Mouse (Mus musculus) olfactory bulb, adult 2 months (tissue): Measurements from ENCODE around the gene Dusp3. TPM values are rescaled to one million over a fixed set of nuclear protein-coding genes. Genes with fewer than 3 reads are reported as not detected.

ENCODE experiments used
- H3K27ac ChIP-seq: fragments of 200-500 bp; 2 replicates; pipeline ENCODE4 v1.5.1; 2012; ENCODE audit warnings: low read depth, low read length; ENCODE audit not compliant: insufficient read depth
- H3K4me1 ChIP-seq: fragments of 200-500 bp; 2 replicates; pipeline ENCODE4 v1.6.1; 2012; ENCODE audit warnings: low read length; ENCODE audit not compliant: control insufficient read depth, insufficient read depth
- H3K4me3 ChIP-seq: fragments of 200-500 bp; 2 replicates; pipeline ENCODE4 v1.5.1; 2012; ENCODE audit warnings: mild to moderate bottlenecking, low read depth, low read length, moderate library complexity; ENCODE audit not compliant: insufficient read depth
- CTCF ChIP-seq: fragments of 200-500 bp; IDR thresholded peaks from 2 replicates; pipeline ENCODE4 v1.5.1; 2012; ENCODE audit warnings: low read depth, mild to moderate bottlenecking, low read length, moderate library complexity; ENCODE audit not compliant: insufficient read depth
- POLR2A ChIP-seq: fragments of 200-500 bp; IDR thresholded peaks from 2 replicates; pipeline ENCODE4 v1.6.1; 2012; ENCODE audit warnings: mild to moderate bottlenecking, low read depth, low read length, moderate library complexity; ENCODE audit not compliant: insufficient read depth
- WGBS: fragments of 180-500 bp; shearing (Covaris S2); methylation state at CpG from one replicate; pipeline ENCODE4 v1.1.7; 2018; 5-methylcytosine and 5-hydroxymethylcytosine counted together
- polyA plus RNA-seq: library from polyadenylated mRNA; stranded (reverse); fragments of >200 nt; gene quantifications from 2 replicates; pipeline ENCODE4 v1.2.4, GENCODE M21; 2012; ENCODE audit warnings: low replicate concordance; ENCODE audit not compliant: missing spikeins, insufficient read depth, insufficient read length

The Dusp3 gene
- polyA plus RNA-seq, 1 experiment, result not detected

DNA sequence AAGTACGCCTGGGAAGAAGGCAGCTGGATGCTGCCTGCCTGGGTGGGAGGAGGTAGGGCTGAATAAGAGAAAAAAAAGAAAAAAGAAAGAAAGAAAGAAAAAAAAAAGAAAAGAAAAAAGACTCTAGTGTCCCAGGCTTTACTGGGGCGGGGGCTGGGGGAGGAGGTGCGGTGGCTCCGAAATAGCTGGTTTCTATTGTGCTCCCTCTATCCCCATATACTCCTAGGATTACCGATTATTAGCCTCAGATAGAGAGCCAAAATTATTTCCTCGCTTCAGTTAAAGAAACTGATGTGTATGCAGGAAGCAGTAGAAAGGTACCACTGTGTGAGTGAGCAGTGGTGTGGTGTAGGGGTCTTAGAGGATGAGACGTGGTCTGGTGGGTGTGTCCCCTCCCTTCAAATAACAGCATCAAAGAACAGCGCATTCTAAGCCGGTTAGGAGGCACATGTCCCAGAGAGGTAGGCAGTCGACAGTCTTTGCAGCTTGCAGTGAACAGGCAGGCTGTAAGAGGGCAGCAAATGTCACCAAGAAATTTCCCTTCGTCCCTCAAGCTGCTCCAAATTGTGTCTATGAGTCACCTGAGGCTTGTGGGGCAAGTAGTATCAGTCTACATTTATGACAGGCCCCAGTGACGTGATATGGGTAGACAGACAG lies 40.7 kb upstream of the Dusp3 start:
- Histone ChIP-seq H3K27ac (peak overlapping the region; percentile 13), H3K4me1 (peaks cover 28% of the 10 kb centered on the region), H3K4me3 (peak overlapping the region; percentile 73)
- TF ChIP-seq POLR2A (no peak), CTCF (no peak)
- 9% methylated on average over 12 of the region's 12 CpGs for WGBS

- peak overlapping the region; percentile 42; the same call in 1 of the 2 replicates for H3K27ac ChIP-seq
- no peak for TF ChIP-seq CTCF
- TF ChIP-seq POLR2A, result peak; percentile 62; the same call in 1 of the 2 replicates
- H3K4me1 ChIP-seq, result peaks cover 28% of the 10 kb centered on the region
- H3K4me3 ChIP-seq, result peak overlapping the region; percentile 73
- 1% methylated on average over 70 of the region's 73 CpGs for WGBS
These were observed 40.0 kb upstream of the Dusp3 start for GRCm38 (mm10) chr11:102026694-102027360.

- WGBS, result 8% methylated on average over 23 of the region's 23 CpGs
- TF ChIP-seq POLR2A, result no peak
- no peak for TF ChIP-seq CTCF
- Histone ChIP-seq H3K4me3 (peak overlapping the region; percentile 73), H3K27ac (no peak overlapping the region; the same call in 1 of the 2 replicates), H3K4me1 (peaks cover 28% of the 10 kb centered on the region)
These were observed 39.3 kb upstream of the Dusp3 start for GRCm38 (mm10) chr11:102025991-102026660.

DNA sequence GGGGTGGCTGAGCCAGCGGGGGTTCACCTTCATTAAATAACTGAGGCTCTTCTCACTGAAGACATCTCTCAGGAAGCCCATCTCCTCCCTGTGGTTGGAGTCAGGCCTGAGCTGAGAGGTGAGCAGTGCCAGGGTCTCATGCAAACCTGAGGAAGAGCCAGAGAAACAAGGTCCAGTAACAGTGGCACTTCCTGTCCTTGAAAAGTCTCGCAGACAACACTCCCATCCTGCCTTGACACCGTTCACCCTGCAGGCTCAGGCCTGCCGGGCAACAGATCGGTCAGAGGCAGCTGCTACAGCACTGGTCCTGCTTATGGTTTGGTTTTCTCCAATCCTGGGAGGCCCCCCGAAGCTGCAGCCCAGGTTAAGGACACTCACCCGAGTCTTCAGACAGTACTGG lies 38.5 kb upstream of the Dusp3 start:
- 56% methylated on average over 7 of the region's 7 CpGs for WGBS

GRCm38 (mm10) chr11:102024875-102025274 lies 38.1 kb upstream of the Dusp3 start:
- 78% methylated on average over 4 of the region's 4 CpGs for WGBS
- H3K4me3 ChIP-seq, result peak overlapping the region; percentile 73

More for the DNA sequence above, 38.5 kb upstream of the Dusp3 start:
- H3K27ac ChIP-seq, result no peak overlapping the region; the same call in 1 of the 2 replicates
- peak overlapping the region; percentile 73 for H3K4me3 ChIP-seq
- H3K4me1 ChIP-seq, result peaks cover 28% of the 10 kb centered on the region
- TF ChIP-seq CTCF (no peak), POLR2A (no peak)

DNA sequence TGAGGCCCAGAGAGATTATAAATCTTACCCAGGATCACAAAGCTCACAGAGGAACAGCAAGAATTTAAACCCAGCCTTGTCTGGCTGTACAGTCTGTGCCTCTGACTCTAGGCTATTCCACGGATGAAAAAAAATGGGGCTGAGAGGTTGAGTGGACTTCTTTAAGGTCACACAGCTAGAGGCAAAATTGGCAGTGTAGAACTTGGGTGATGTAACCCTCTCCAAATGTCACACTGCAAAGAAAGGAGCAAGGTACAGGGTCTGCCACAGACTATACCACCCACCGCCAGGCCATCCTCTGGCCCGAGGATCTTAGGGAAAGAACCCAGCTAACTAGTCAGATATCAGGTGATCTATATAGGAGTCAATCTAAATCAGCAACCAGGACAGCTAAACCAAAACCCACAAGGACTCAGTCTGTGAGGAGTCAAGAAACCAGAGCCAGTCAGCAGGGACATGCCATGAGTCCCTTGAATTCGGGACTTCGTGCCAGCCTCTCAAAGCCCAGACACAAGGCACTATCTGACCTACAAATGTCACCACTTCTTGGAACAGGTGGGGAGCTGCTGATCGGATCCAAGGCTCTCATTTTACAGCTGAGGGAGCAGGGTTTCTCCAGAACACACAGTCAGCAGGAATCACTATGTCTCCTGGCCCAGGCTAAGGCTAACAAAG lies 37.4 kb upstream of the Dusp3 start:
- no peak overlapping the region for H3K4me3 ChIP-seq
- H3K27ac ChIP-seq, result peak overlapping the region; percentile 8; the same call in 1 of the 2 replicates
- peaks cover 28% of the 10 kb centered on the region for H3K4me1 ChIP-seq
- 60% methylated on average over 6 of the region's 6 CpGs for WGBS
- no peak for TF ChIP-seq POLR2A
- TF ChIP-seq CTCF, result no peak

More at GRCm38 (mm10) chr11:102024875-102025274, 38.1 kb upstream of the Dusp3 start:
- Histone ChIP-seq H3K27ac (0 out of 2 replicates have a peak overlapping the region, but pooled peaks have one; percentile 8), H3K4me1 (peaks cover 28% of the 10 kb centered on the region)
- TF ChIP-seq POLR2A, result no peak
- TF ChIP-seq CTCF, result no peak

DNA sequence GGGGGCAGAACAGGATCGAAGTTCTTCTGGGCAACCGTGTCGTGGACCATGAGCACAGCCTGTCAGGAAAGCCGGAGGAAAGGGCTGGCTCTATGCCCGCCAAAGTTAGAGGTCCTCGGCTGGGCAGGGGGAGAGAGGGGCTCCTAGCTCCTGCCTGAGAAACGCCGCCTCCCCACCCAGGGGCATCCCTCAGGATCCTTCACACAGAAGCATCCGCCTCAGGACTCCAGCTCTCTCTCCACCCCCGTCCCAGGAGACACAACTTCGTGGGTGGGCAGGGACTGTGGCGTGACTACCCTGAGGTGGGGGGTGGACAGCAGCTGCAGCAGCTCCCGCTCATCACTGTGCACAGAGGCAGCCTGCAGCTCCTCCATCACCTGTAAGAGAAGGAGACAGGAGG lies 36.6 kb upstream of the Dusp3 start:
- Histone ChIP-seq H3K4me3 (peak overlapping the region; percentile 6; the same call in 1 of the 2 replicates), H3K4me1 (peaks cover 30% of the 10 kb centered on the region), H3K27ac (peak overlapping the region; percentile 8; the same call in 1 of the 2 replicates)
- no peak for TF ChIP-seq CTCF
- TF ChIP-seq POLR2A, result no peak
- 60% methylated on average over 13 of the region's 13 CpGs for WGBS

GRCm38 (mm10) chr11:102021196-102021595 lies 34.4 kb upstream of the Dusp3 start:
- H3K4me3 ChIP-seq, result no peak overlapping the region
- no peak overlapping the region for H3K27ac ChIP-seq
- WGBS, result 78% methylated on average over 5 of the region's 5 CpGs
- TF ChIP-seq POLR2A (no peak), CTCF (no peak)
- H3K4me1 ChIP-seq, result peaks cover 26% of the 10 kb centered on the region

DNA sequence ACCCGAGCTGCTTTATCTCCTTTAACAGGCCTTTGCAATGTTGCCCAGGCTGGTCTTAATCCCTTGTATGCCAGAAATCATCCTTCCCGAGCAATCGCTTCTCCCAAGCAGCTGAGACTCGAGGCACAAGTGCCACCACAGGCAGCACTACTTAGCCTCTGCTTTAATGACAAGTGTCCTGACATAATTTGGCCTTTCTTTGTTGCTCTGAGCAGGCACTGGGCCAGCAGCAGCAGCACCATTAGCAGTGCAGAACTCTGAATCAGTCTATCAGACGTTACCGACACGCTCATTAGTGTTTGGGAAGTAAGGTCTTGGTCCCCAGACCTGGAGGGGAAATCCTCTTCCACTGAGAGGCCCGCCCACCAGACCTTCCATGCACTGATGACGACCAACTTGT lies 32.9 kb upstream of the Dusp3 start:
- H3K4me1 ChIP-seq, result peaks cover 30% of the 10 kb centered on the region
- 55% methylated on average over 9 of the region's 9 CpGs for WGBS
- no peak overlapping the region for H3K4me3 ChIP-seq
- no peak overlapping the region for H3K27ac ChIP-seq
- no peak for TF ChIP-seq POLR2A
- no peak for TF ChIP-seq CTCF
